Mouse (Mus musculus): ENCODE measurements around the gene Slc22a18. TPM values are rescaled to one million over a fixed set of nuclear protein-coding genes. Genes with fewer than 3 reads are reported as not detected.
"Not testable (repeated sequence)": the region's sequence is repeated elsewhere in the genome, so short reads cannot be mapped to it uniquely, and the experiment has no call there.

Slc22a18 gene
- polyA plus RNA-seq, 1 experiment from 2014 or later = 18.2 TPM

DNA sequence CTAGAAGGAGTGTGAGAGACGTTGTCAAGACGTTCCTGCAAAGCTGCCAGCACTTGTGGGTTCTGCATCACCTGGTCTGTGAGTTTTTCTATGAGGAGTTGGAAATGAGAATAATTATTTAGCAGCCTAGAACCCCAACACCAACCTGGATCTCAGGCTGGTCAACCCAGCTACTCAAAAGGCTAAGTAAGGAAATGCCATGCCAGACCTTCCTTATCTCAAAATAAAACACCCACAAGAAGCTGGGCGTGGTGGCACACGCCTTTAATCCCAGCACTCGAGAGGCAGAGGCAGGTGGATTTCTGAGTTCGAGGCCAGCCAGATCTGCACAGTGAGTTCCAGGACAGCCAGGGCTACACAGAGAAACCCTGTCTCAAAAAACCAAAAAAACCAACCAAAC is 64.7 kb downstream of the Slc22a18 start:
- H3K4me2 ChIP-seq (ENCODE audit: low read depth, low read length); H3K27me3 ChIP-seq (replicated peaks; ENCODE audit: control insufficient read depth, insufficient read depth, low read length); H3K4me1 ChIP-seq (ENCODE audit: control insufficient read depth, insufficient read depth, low read length); H3K4me3 ChIP-seq (ENCODE audit: low read length); ATAC-seq; H3K9ac ChIP-seq (ENCODE audit: low read depth, low read length); H3K27ac ChIP-seq (ENCODE audit: low read length); H3K9me3 ChIP-seq (ENCODE audit: control insufficient read depth, low read length): not testable (repeated sequence)
- WGBS = 82% methylated on average over 6 of the region's 6 CpGs
- peaks cover 18% of the 10 kb centered on the region for H3K36me3 ChIP-seq (ENCODE audit: control insufficient read depth, insufficient read depth, low read length)

DNA sequence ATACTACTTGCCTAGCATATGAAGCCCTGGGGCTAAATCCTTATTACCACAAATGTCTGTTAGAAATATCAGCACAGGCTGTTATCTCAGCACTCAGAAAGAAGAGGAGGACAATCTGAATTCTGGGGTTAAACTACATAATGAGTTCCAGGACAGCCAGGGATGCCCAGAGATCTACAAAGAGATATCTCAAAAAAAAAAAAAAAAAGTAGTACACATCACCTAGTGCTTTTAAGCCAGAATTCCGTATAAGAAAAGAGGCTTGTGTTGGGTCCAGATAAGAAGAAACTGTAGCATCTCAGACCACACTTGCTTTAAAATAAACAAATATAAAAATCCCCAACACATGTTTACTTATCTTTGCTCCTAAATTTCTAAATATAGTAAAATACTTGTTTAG is 65.1 kb downstream of the Slc22a18 start:
- peaks cover 18% of the 10 kb centered on the region for H3K36me3 ChIP-seq (ENCODE audit: control insufficient read depth, insufficient read depth, low read length)
- H3K9ac ChIP-seq (ENCODE audit: low read depth, low read length) = no peak overlapping the region
- no peak overlapping the region for H3K4me2 ChIP-seq (ENCODE audit: low read depth, low read length)
- no peaks in the 10 kb centered on the region for H3K9me3 ChIP-seq (ENCODE audit: control insufficient read depth, low read length)
- H3K27me3 ChIP-seq (replicated peaks; ENCODE audit: control insufficient read depth, insufficient read depth, low read length) = no peaks in the 10 kb centered on the region
- 76% methylated on average over 1 of the region's 1 CpGs for WGBS
- ATAC-seq = no peak
- no peak overlapping the region for H3K4me3 ChIP-seq (ENCODE audit: low read length)
- no peak overlapping the region for H3K27ac ChIP-seq (ENCODE audit: low read length)
- peaks cover 4% of the 10 kb centered on the region; the same call in 1 of the 2 replicates for H3K4me1 ChIP-seq (ENCODE audit: control insufficient read depth, insufficient read depth, low read length)

DNA sequence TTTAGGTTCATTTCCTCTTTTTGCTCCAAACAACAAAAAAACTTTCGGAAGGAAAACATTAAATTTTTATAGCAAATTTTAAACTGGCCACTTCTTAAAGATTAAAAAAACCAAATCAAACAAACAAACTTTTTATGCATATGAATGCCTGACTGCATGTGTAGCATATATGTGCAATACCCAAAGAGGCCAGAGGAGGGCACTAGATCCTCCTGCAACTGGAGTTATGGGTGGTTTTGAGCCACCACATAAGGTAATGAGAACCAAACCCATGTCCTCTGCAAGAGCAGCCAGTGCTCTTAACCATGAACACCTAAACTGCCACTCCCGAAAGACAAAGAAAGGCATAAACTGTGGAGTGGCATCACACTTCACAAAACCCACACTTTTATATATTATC is 70.8 kb downstream of the Slc22a18 start:
- no peak overlapping the region for H3K27ac ChIP-seq (ENCODE audit: low read length)
- H3K36me3 ChIP-seq (ENCODE audit: control insufficient read depth, insufficient read depth, low read length) = no peaks in the 10 kb centered on the region; the same call in 1 of the 2 replicates
- 93% methylated on average over 2 of the region's 2 CpGs for WGBS
- H3K9me3 ChIP-seq (ENCODE audit: control insufficient read depth, low read length) = no peaks in the 10 kb centered on the region
- H3K27me3 ChIP-seq (replicated peaks; ENCODE audit: control insufficient read depth, insufficient read depth, low read length) = no peaks in the 10 kb centered on the region
- peaks cover 17% of the 10 kb centered on the region for H3K4me1 ChIP-seq (ENCODE audit: control insufficient read depth, insufficient read depth, low read length)
- no peak for ATAC-seq
- no peak overlapping the region for H3K4me3 ChIP-seq (ENCODE audit: low read length)
- no peak overlapping the region for H3K4me2 ChIP-seq (ENCODE audit: low read depth, low read length)
- H3K9ac ChIP-seq (ENCODE audit: low read depth, low read length) = no peak overlapping the region

- no peak overlapping the region for H3K4me2 ChIP-seq (ENCODE audit: low read depth, low read length)
- no peaks in the 10 kb centered on the region for H3K36me3 ChIP-seq (ENCODE audit: control insufficient read depth, insufficient read depth, low read length)
- no peaks in the 10 kb centered on the region for H3K27me3 ChIP-seq (replicated peaks; ENCODE audit: control insufficient read depth, insufficient read depth, low read length)
- no peak overlapping the region for H3K9ac ChIP-seq (ENCODE audit: low read depth, low read length)
- no peak for ATAC-seq
- H3K9me3 ChIP-seq (ENCODE audit: control insufficient read depth, low read length) = no peaks in the 10 kb centered on the region
- H3K4me1 ChIP-seq (ENCODE audit: control insufficient read depth, insufficient read depth, low read length) = peaks cover 21% of the 10 kb centered on the region
- no peak overlapping the region for H3K4me3 ChIP-seq (ENCODE audit: low read length)
- WGBS = 30% methylated on average over 2 of the region's 2 CpGs
- no peak overlapping the region for H3K27ac ChIP-seq (ENCODE audit: low read length)
Observed at GRCm38 (mm10) chr7:143546554-143546953, 73.0 kb downstream of the Slc22a18 start.

GRCm38 (mm10) chr7:143548231-143548961 is 74.9 kb downstream of the Slc22a18 start:
- under 1% methylated on average over 63 of the region's 63 CpGs for WGBS
- Histone ChIP-seq H3K4me2 (ENCODE audit: low read depth, low read length) (peak overlapping the region; percentile 67), H3K27me3 (replicated peaks; ENCODE audit: control insufficient read depth, insufficient read depth, low read length) (no peaks in the 10 kb centered on the region), H3K27ac (ENCODE audit: low read length) (peak overlapping the region; percentile 96), H3K9me3 (ENCODE audit: control insufficient read depth, low read length) (no peaks in the 10 kb centered on the region), H3K36me3 (ENCODE audit: control insufficient read depth, insufficient read depth, low read length) (no peaks in the 10 kb centered on the region), H3K4me1 (ENCODE audit: control insufficient read depth, insufficient read depth, low read length) (peaks cover 18% of the 10 kb centered on the region), H3K4me3 (ENCODE audit: low read length) (peak overlapping the region; percentile 90), H3K9ac (ENCODE audit: low read depth, low read length) (peak overlapping the region; percentile 96)
- peak; percentile 87 for ATAC-seq

Other genes starting within 250 kb of the Slc22a18 start
- gene Cdkn1c, start 12.7 kb upstream of the Slc22a18 start, polyA plus RNA-seq (2015; fragmentation: Nextera tagmentation; extraction: Ambion mirVana) = 522 and 653 TPM in 2 replicates
- gene Phlda2, start 29.4 kb downstream of the Slc22a18 start, polyA plus RNA-seq (2015; fragmentation: Nextera tagmentation; extraction: Ambion mirVana) = 11.7 and 16.1 TPM in 2 replicates
- 175 and 192 TPM in 2 replicates for gene Nap1l4, start 75.4 kb downstream of the Slc22a18 start, polyA plus RNA-seq (2015; fragmentation: Nextera tagmentation; extraction: Ambion mirVana)
- 56.4 and 62.8 TPM in 2 replicates for gene Cars, start 126.4 kb downstream of the Slc22a18 start, polyA plus RNA-seq (2015; fragmentation: Nextera tagmentation; extraction: Ambion mirVana)
- 0.27 and 0.33 TPM in 2 replicates for gene Tnfrsf26, start 155.0 kb downstream of the Slc22a18 start, polyA plus RNA-seq (2015; fragmentation: Nextera tagmentation; extraction: Ambion mirVana)
- 3.4 and 4.5 TPM in 2 replicates for gene Tnfrsf22, start 175.9 kb downstream of the Slc22a18 start, polyA plus RNA-seq (2015; fragmentation: Nextera tagmentation; extraction: Ambion mirVana)
- gene Tnfrsf23, start 212.1 kb downstream of the Slc22a18 start, polyA plus RNA-seq (2015; fragmentation: Nextera tagmentation; extraction: Ambion mirVana) = 1.2 and 1.4 TPM in 2 replicates